8 mouse cellular contexts compared by ENCODE assay signal in the genomic region with DNA sequence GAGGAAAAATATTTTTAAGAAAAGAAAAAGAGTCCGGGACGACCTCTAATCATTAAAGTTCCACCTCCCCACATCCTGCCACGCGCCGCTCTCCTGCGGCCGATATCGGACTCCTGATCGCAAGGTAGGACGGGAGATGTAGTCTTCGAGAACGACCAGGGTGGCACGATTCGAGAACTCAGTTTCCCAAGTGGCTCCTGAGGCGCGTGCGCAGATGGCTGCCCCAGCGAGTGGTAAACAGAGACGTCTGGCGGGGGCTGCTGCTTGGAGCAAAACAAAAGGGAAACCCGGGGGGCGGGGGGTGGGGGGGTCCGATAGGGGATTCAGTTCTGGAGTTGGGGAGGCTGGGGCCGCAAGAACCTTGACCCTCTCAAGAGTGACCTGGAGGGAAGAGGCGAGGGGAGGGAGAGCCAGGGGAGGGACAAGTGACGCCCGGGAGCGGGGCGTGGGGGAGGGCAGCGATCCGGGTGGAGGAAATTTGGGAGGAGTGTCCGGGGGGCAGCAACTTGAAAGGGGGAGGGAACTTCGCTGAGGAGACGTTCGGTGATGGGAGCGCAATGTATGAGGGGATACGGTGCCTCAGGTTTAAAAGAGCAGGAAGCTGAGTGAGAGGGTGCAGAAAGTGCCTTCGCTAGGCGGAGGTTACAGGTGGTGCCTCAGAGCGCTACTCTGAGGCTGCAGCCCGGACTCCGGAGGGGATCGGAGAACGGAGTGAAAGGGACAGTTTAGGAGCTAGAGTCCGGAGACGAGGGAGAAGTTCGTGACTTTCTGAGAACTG. TPM values are rescaled to one million over a fixed set of nuclear protein-coding genes. Genes with fewer than 3 reads are reported as not detected.
DNase-seq lines count a peak whose midpoint lies in the region; ATAC-seq and TF ChIP-seq lines count a peak whose summit lies in the region.

A gene (plus strand): TSS at position 577 of the 778 bp plus-strand sequence.

- intact Hi-C loops in gastrocnemius, adult 2 months (cut with DNase I): loop anchor here (2.0 kb wide), 3 partner anchors 21 to 79 kb away; a partner anchor contains a TSS
- intact Hi-C loops in left cerebral cortex, adult 2 months (cut with DNase I): loop anchor here (1.0 kb wide), 2 partner anchors 20 to 32 kb away; a partner anchor contains a TSS

- peak within 1 kb of the TSS; percentile 90 for H3K27ac ChIP-seq in gastrocnemius, adult 2 months
- no peak within 1 kb of the TSS for H3K27ac ChIP-seq in hindbrain, postnatal 0 days
- peak within 1 kb of the TSS; percentile 75 for H3K27ac ChIP-seq in left cerebral cortex, adult 2 months

- 33% methylated on average over 47 of the region's 47 CpGs for WGBS in hindbrain, postnatal 0 days

- no peaks in the 10 kb centered on the region for H3K27me3 ChIP-seq in hindbrain, postnatal 0 days (ENCODE audit: insufficient read depth, low read length)

- H3K4me1 ChIP-seq in hindbrain, postnatal 0 days (ENCODE audit: insufficient read depth, low read length): no peaks in the 10 kb centered on the region

- H3K36me3 ChIP-seq in hindbrain, postnatal 0 days (ENCODE audit: insufficient read depth, low read length): no peaks in the 10 kb centered on the region

- ATAC-seq in common myeloid progenitor, adult 5-6 weeks (replicated peaks; ENCODE audit: low read depth, poor library complexity, severe bottlenecking): peak; percentile 88
- ATAC-seq in hindbrain, postnatal 0 days: peak; percentile 93
- peak; percentile 96 for ATAC-seq in megakaryocyte, adult 5-6 weeks (ENCODE audit: poor library complexity, severe bottlenecking)

- peak; percentile 92 for DNase-seq in ZHBTc4 (ENCODE audit: low read depth, low spot score)
- DNase-seq in gastrocnemius, adult 2 months: peak; percentile 91
- peak; percentile 93 for DNase-seq in hindbrain, postnatal 0 days (ENCODE audit: low spot score)
- peak; percentile 76 to 83 for DNase-seq in left cerebral cortex, adult 2 months (ENCODE audit: extremely low spot score in 1 of 2, low spot score in 2 of 2)
- peak; percentile 92 to 93 for DNase-seq in right cerebral cortex, postnatal 10 days (ENCODE audit: low spot score in 2 of 2)
- peak; percentile 68 for DNase-seq in urinary bladder, postnatal 25 days (ENCODE audit: low spot score)

- H3K4me2 ChIP-seq in hindbrain, postnatal 0 days (ENCODE audit: low read depth, low read length): peak within 1 kb of the TSS; percentile 68

- no peaks in the 10 kb centered on the region for H3K9me3 ChIP-seq in hindbrain, postnatal 0 days (ENCODE audit: low read length)

- no peak for TF ChIP-seq CTCF in gastrocnemius, adult 2 months (IDR thresholded peaks at IDR 0.05)
- TF ChIP-seq CTCF in hindbrain, postnatal 0 days (IDR thresholded peaks at IDR 0.05; ENCODE audit: low read depth): no peak
- TF ChIP-seq CTCF in left cerebral cortex, adult 2 months (IDR thresholded peaks at IDR 0.05): no peak

- peak within 1 kb of the TSS; percentile 40 for H3K9ac ChIP-seq in hindbrain, postnatal 0 days (replicated peaks; ENCODE audit: low read length)

- peak within 1 kb of the TSS; percentile 76 for H3K4me3 ChIP-seq in gastrocnemius, adult 2 months
- peak within 1 kb of the TSS; percentile 48 for H3K4me3 ChIP-seq in hindbrain, postnatal 0 days (ENCODE audit: low read length)
- H3K4me3 ChIP-seq in left cerebral cortex, adult 2 months: peak within 1 kb of the TSS; percentile 56

RNA-seq across cellular contexts. Expression of the gene that starts here (rescaled TPM):
- total RNA-seq in common myeloid progenitor, adult 5-6 weeks (2017): 12.3 and 14.0 TPM in 2 replicates
- 100 to 1,000 TPM; 126 to 127 TPM for total RNA-seq in gastrocnemius, adult 2 months (2021)
- 16.9 and 21.4 TPM in 2 replicates for total RNA-seq in hindbrain, postnatal 0 days (2014; rRNA removed)
- polyA plus RNA-seq in hindbrain, postnatal 0 days (2015; fragmentation: Nextera tagmentation; extraction: Ambion mirVana): 0.63 and 0.93 TPM in 2 replicates
- 10 to 100 TPM; 16.6 to 18.1 TPM for total RNA-seq in left cerebral cortex, adult 2 months (2021)
- total RNA-seq in megakaryocyte, adult 5-6 weeks (2015): 2.6 and 3.0 TPM in 2 replicates
- total RNA-seq in megakaryocyte, adult 5-6 weeks (2017): 8.2 and 9.2 TPM in 2 replicates
